Mouse (Mus musculus) embryonic fibroblast, embryonic 13.5 days (primary cell): ENCODE results near the gene Nars2. TPM values are rescaled to one million over a fixed set of nuclear protein-coding genes. Genes with fewer than 3 reads are reported as not detected.
"Not testable (repeated sequence)": the region's sequence is repeated elsewhere in the genome, so short reads cannot be mapped to it uniquely, and the experiment has no call there.

ENCODE experiments used
- H3K27ac ChIP-seq: 2 replicates; pipeline ENCODE4 v1.5.1; 2012; ENCODE audit warnings: low read length, control low read depth, inconsistent platforms; ENCODE audit not compliant: insufficient read depth
- H3K4me1 ChIP-seq: 2 replicates; pipeline ENCODE4 v1.6.1; 2011; ENCODE audit warnings: low read length; ENCODE audit not compliant: control insufficient read depth, insufficient read depth
- H3K4me3 ChIP-seq: 2 replicates; pipeline ENCODE4 v1.5.1; 2011; ENCODE audit warnings: mild to moderate bottlenecking, control low read depth, low read length; ENCODE audit not compliant: insufficient read depth
- CTCF ChIP-seq: IDR thresholded peaks from 2 replicates; pipeline ENCODE4 v1.5.1; 2011; ENCODE audit warnings: mild to moderate bottlenecking, control low read depth, low read length, moderate library complexity, borderline replicate concordance; ENCODE audit not compliant: insufficient read depth
- POLR2A ChIP-seq: IDR thresholded peaks from 2 replicates; pipeline ENCODE4 v1.6.1; 2011; ENCODE audit warnings: low read depth, mild to moderate bottlenecking, control low read depth, low read length, moderate library complexity
- polyA plus RNA-seq: library from polyadenylated mRNA; stranded (reverse); fragments of >200 nt; gene quantifications from 2 replicates; pipeline ENCODE4 v1.2.4, GENCODE M21; 2011; ENCODE audit warnings: low read depth; ENCODE audit not compliant: missing spikeins, insufficient read length

Gene Nars2
- polyA plus RNA-seq, 1 experiment = 12.5 TPM

DNA sequence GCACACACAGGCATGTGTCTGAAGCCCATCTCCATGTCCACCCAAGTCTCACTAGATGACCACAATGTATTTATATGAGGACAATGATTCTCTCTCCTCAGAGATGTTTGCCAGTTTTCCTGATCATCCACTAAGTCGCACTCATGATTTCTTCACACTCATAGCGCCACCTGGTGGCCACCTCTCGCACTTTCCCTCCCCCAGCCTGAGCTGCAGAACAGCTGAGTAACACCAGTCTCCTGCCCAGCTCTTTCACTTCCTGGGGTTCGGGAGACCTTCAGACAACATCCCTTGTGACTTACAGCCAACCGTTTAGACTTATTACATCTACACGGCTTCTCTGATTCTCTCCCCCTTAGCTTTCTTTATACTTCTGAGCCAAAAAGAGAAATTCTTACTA, 37.3 kb upstream of the Nars2 start:
- Histone ChIP-seq H3K4me1 (no peaks in the 10 kb centered on the region), H3K27ac (no peak overlapping the region), H3K4me3 (no peak overlapping the region)
- TF ChIP-seq CTCF (peak; percentile 88; the same call in 1 of the 2 replicates), POLR2A (no peak)

DNA sequence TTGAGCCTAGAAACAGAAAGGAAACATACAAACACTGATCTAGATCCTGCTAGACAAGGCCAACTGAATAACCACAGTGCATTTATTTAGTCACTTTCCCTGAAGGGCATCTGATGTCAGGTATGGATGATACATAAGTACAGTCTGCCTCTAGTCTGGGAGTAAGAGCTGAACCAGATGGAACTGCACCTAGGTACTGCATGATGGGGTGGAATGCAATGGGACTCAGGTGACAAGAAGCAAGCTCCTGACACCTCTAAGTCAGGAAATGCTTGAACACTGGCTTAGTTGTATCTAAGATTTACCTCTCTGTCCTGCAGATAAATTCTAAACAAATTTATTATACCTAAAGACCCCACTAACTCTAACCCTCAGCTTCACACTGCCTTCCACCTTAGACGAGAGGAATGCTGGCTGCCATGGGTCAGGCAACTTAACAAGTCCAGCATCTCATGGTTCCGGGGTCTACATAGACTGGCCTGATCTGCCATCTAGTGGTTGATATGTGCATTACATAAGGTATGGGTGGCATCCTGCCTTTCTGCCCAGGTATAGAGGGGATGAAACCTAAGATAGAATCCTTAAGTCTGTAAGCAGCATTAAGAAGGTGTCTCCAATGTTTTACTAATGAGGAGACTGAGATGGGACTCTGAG, 35.7 kb upstream of the Nars2 start:
- Histone ChIP-seq H3K27ac (no peak overlapping the region), H3K4me1 (no peaks in the 10 kb centered on the region), H3K4me3 (no peak overlapping the region)
- TF ChIP-seq CTCF (peak; percentile 44; the same call in 1 of the 2 replicates), POLR2A (no peak)

DNA sequence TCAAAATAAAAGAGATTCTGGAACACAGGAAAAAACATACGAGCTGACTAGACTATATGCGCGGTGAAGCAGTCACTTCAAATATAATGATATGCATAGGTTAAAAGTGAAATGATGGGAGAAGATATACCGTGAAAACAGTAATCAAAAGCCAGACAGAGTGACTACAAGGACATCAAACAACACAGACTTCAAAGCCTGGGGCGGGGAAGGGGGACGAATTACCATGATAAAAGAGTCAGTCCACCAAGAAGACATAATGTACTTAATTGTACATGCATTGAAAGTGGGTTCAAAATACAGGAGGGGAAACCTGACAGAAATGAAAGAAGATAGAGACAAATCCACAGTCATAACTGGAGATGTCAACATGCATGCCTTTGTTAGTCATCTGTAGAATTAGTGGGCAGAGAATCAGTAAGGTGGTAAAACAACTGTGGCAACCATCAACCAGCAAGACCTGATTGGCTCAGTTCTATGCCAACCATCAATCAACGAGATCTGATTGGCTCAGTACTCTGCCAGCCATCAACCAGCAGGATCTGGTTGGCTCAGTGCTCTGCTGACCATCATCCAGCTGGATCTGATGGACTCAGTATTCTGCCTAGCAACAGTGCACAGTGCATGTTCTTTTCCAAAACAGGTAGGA, 30.7 kb upstream of the Nars2 start:
- Histone ChIP-seq H3K4me1 (no peaks in the 10 kb centered on the region), H3K27ac (no peak overlapping the region), H3K4me3 (no peak overlapping the region)
- TF ChIP-seq POLR2A (no peak), CTCF (no peak)

DNA sequence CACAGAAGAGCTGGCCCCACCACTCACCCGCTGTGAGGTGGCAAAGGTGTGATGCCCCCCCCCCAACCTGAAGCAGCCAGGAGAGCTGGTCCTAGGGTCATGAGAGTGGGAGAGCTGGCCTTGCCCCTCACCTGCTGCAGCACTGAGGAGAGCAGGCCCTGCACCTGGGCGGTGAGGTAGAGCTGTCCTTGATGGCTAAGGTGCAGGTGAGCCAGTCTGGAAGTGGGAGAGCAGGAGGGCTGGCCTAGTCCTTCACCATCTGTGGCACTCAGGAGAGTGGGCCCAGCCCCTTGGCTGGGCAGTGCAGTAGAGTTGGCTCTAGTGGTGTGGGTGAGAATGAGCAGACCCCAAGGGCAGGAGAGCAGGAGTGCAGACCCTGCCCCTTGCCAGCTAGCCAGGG, 28.4 kb upstream of the Nars2 start:
- Histone ChIP-seq H3K4me1 (no peaks in the 10 kb centered on the region), H3K4me3 (no peak overlapping the region), H3K27ac (no peak overlapping the region)
- no peak for TF ChIP-seq POLR2A
- TF ChIP-seq CTCF = no peak

DNA sequence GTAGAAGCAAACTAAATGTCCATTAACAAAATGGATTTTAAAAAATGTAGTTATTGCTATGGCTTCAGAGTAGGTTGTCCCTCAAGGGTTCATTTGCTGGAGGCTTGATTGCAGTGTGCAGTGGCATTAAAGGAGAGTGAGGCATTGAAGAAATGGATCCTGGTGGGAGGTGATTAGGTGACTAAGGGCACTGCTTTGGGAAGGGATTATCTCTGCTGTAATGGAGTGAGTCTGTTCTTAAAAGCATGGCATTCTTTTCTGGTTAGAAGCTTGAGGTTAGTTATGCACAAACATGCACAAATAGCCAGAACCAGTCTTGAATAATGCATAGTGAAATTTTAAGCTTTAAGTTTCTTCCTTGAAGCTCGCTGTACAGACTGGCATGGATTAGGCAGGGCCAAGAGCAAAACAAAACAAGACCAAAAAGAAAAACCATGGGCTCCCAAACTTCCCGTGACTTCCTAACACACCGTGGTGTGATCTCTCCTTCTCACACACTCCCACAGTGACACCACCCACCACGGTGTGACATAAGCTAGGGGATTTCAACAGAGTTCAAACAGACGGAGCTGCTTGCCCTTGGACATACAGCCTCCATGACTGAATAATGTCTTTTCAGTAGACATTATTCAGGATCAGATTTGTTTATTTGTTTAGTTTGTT, 7.5 kb upstream of the Nars2 start:
- Histone ChIP-seq H3K27ac (no peak overlapping the region), H3K4me3 (no peak overlapping the region), H3K4me1 (no peaks in the 10 kb centered on the region)
- no peak for TF ChIP-seq CTCF
- no peak for TF ChIP-seq POLR2A

DNA sequence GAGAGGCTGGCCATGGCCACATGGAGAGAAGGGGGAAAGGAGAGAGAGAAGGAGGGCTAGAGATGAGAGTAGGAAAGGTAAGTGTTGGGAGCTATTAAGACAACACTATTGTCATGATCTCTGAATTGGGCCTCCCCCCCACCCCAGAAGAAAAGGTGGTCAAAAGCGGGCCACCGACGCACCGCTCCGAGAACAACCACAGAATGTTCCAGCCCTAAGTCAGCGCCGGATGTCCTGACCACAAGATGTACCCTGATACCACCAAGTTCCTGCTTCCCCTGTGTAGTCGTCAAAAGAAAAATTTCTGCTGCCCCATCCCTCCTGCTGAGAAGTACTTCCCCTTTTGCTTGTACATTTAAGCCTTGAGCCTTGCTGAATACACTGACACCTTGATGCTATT, 4.8 kb upstream of the Nars2 start:
- not testable (repeated sequence) for H3K27ac ChIP-seq, H3K4me1 ChIP-seq, H3K4me3 ChIP-seq

DNA sequence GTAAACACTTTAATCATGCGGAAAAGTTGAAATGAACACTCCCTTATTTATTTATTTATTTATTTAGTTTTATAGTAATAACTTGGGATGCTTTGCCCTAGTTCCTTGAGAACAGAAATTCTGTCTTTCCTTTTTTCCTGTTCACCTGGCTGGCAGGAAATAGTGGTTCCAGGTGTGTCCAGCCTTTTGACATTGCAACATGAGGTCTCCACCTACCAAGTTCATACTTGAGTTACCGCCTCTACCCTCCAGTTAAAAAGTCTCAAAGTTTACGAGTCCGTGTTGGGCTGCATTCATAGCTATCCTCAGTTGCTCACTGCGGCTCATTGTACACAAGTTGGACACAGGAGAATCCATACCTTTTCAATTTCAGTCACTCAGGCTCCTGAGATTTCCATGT, 789 bp downstream of the Nars2 start:
- no peak overlapping the region for H3K27ac ChIP-seq
- no peaks in the 10 kb centered on the region; the same call in 1 of the 2 replicates for H3K4me1 ChIP-seq
- peak overlapping the region; percentile 68 for H3K4me3 ChIP-seq
- TF ChIP-seq POLR2A (no peak), CTCF (no peak)

DNA sequence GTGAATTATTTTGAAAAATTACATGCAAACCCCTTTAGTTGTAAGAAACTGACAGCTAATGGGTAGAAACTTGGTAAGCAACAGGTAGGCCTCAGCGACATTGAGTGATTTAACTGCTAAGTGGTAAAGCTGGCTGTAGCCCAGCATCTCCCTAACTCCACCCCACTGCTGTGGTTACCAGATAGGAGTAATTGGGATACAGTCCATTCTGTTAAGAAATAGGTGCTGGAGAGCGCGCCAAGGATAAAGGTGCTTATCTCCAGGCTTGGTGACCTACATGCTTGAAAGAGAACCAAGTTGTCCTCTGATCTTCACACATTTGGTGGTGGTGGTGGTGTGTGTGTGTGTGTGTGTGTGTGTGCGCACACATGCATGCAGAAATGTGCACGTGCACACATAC, 7.9 kb downstream of the Nars2 start:
- TF ChIP-seq POLR2A (no peak), CTCF (no peak)
- Histone ChIP-seq H3K4me1 (no peaks in the 10 kb centered on the region), H3K27ac (no peak overlapping the region), H3K4me3 (no peak overlapping the region)

DNA sequence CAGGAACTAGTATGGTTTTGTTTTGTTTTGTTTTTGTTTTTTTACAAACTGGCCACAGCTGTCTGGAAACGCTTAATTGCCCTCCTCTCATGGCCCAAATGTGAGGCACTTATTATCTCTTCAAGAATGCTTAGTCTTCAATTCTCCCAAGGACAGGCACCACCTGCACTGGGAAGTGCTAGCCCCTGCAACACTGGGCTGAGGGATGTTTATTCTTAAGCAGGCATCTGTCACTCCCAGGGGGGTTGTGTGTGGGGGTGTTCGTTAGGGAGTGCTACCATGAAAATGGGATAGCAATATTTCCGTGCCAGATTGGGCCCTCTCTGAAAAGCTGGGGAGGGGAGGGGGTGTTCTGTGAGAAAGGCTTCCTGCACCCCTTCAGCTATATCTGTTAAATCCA, 15.9 kb downstream of the Nars2 start:
- no peak overlapping the region for H3K4me3 ChIP-seq
- TF ChIP-seq POLR2A (no peak), CTCF (no peak)
- no peaks in the 10 kb centered on the region for H3K4me1 ChIP-seq
- H3K27ac ChIP-seq = no peak overlapping the region

DNA sequence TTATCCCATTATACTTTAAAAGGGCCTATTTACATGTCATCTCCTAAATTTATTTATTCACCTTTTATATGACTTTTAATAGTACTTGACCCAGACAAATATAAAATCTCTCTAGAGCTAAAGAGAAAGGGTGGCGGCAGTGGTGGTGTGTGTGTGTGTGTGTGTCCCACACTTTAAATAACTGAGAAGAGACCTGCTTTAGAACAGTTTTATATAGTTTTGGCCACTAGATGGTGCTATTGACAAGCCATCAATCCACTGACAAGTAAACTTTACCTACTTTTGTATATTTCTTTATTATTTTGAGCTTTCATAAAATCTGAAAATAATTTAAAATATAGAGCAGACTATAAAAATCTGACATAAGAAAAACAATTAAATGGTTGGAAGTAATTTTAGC, 19.1 kb downstream of the Nars2 start:
- Histone ChIP-seq H3K27ac (no peak overlapping the region), H3K4me3 (no peak overlapping the region), H3K4me1 (no peaks in the 10 kb centered on the region)
- TF ChIP-seq CTCF (no peak), POLR2A (no peak)
